Mouse (Mus musculus): Measurements from ENCODE around the gene Fahd1. TPM values are rescaled to one million over a fixed set of nuclear protein-coding genes. Genes with fewer than 3 reads are reported as not detected.

The Fahd1 gene
- polyA plus RNA-seq, 1 experiment from 2014 or later = 16.0 TPM

GRCm38 (mm10) chr17:24821351-24822280 lies 28.5 kb downstream of the Fahd1 start:
- no peak overlapping the region for H3K27ac ChIP-seq
- H3K9ac ChIP-seq = no peak overlapping the region
- no peaks in the 10 kb centered on the region for H3K4me1 ChIP-seq
- H3K4me2 ChIP-seq = no peak overlapping the region
- ATAC-seq = no peak
- no peaks in the 10 kb centered on the region for H3K36me3 ChIP-seq (ENCODE audit: poor library complexity, severe bottlenecking)
- WGBS = 60% methylated on average over 3 of the region's 3 CpGs
- H3K27me3 ChIP-seq = peaks cover 22% of the 10 kb centered on the region
- H3K9me3 ChIP-seq (replicated peaks) = no peaks in the 10 kb centered on the region
- H3K4me3 ChIP-seq = no peak overlapping the region

GRCm38 (mm10) chr17:24819469-24819868 lies 30.7 kb downstream of the Fahd1 start:
- Histone ChIP-seq H3K36me3 (ENCODE audit: poor library complexity, severe bottlenecking) (no peaks in the 10 kb centered on the region), H3K4me2 (no peak overlapping the region), H3K27me3 (peaks cover 13% of the 10 kb centered on the region), H3K4me1 (no peaks in the 10 kb centered on the region), H3K4me3 (no peak overlapping the region), H3K9ac (no peak overlapping the region), H3K9me3 (replicated peaks) (no peaks in the 10 kb centered on the region), H3K27ac (no peak overlapping the region)
- ATAC-seq = no peak
- WGBS = 62% methylated on average over 2 of the region's 2 CpGs

DNA sequence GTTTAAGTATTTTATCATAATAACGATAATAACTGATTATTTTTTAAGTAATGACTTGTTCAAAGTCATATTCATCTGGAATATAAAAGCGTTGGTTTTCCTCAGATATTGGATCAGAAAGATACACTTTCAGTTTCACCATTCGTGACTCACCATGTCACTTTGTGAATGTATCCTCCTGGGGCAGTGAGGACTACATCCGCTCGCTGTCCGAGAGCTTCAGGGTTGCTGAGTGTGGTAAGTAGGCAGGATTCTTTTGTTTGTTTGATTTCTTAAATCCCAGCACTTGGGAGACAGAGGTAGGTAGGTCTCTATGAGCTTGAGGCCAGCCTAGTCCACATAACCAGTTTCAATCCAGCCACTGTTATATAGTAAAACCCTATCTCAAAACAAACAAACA lies 32.0 kb downstream of the Fahd1 start:
- Histone ChIP-seq H3K27ac (no peak overlapping the region), H3K4me1 (no peaks in the 10 kb centered on the region), H3K9me3 (replicated peaks) (no peaks in the 10 kb centered on the region), H3K4me3 (no peak overlapping the region), H3K27me3 (peaks cover 13% of the 10 kb centered on the region), H3K4me2 (no peak overlapping the region), H3K9ac (no peak overlapping the region), H3K36me3 (ENCODE audit: poor library complexity, severe bottlenecking) (no peaks in the 10 kb centered on the region)
- 51% methylated on average over 6 of the region's 6 CpGs for WGBS
- no peak for ATAC-seq

- no peaks in the 10 kb centered on the region for H3K4me1 ChIP-seq
- H3K4me2 ChIP-seq = no peak overlapping the region
- no peaks in the 10 kb centered on the region for H3K36me3 ChIP-seq (ENCODE audit: poor library complexity, severe bottlenecking)
- no peak overlapping the region for H3K27ac ChIP-seq
- no peaks in the 10 kb centered on the region for H3K9me3 ChIP-seq (replicated peaks)
- H3K4me3 ChIP-seq = no peak overlapping the region
- H3K27me3 ChIP-seq = peaks cover 13% of the 10 kb centered on the region
- WGBS = 45% methylated on average over 1 of the region's 1 CpGs
- ATAC-seq = no peak
- no peak overlapping the region for H3K9ac ChIP-seq
Measured at GRCm38 (mm10) chr17:24817503-24817902, 32.7 kb downstream of the Fahd1 start.

GRCm38 (mm10) chr17:24815256-24815655 lies 34.9 kb downstream of the Fahd1 start:
- H3K4me1 ChIP-seq = no peaks in the 10 kb centered on the region
- H3K9me3 ChIP-seq (replicated peaks) = no peaks in the 10 kb centered on the region
- no peak overlapping the region for H3K27ac ChIP-seq
- no peak overlapping the region for H3K9ac ChIP-seq
- no peaks in the 10 kb centered on the region for H3K36me3 ChIP-seq (ENCODE audit: poor library complexity, severe bottlenecking)
- 80% methylated on average over 5 of the region's 5 CpGs for WGBS
- no peak for ATAC-seq
- peaks cover 9% of the 10 kb centered on the region; the same call in 1 of the 2 replicates for H3K27me3 ChIP-seq
- no peak overlapping the region for H3K4me3 ChIP-seq
- H3K4me2 ChIP-seq = no peak overlapping the region

GRCm38 (mm10) chr17:24812215-24812614 lies 37.9 kb downstream of the Fahd1 start:
- 37% methylated on average over 2 of the region's 2 CpGs for WGBS
- no peaks in the 10 kb centered on the region for H3K4me1 ChIP-seq
- no peaks in the 10 kb centered on the region for H3K9me3 ChIP-seq (replicated peaks)
- H3K9ac ChIP-seq = no peak overlapping the region
- peaks cover 24% of the 10 kb centered on the region for H3K27me3 ChIP-seq
- no peak overlapping the region for H3K27ac ChIP-seq
- H3K36me3 ChIP-seq (ENCODE audit: poor library complexity, severe bottlenecking) = no peaks in the 10 kb centered on the region
- no peak overlapping the region for H3K4me3 ChIP-seq
- ATAC-seq = no peak
- H3K4me2 ChIP-seq = no peak overlapping the region

DNA sequence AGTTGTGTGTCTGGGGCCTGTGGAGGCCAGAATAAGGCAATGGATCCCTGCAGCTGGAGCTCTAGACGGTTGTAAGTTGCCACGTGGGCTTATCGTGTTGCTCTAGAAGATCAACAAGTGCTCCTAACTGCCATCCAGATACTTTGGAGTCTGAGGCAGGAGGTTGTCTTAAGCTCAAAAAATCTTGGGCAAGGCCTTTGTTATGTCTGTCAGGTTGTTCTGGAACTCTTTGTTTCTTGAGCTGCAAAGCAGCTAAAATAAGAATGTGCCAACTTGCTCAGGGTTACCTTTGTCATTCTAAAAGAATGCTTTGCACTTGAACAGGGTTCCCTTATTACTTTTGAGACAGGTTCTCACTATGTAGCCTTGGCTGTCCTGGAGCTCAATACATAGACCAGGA lies 39.0 kb downstream of the Fahd1 start:
- no peak overlapping the region for H3K27ac ChIP-seq
- H3K27me3 ChIP-seq = peaks cover 33% of the 10 kb centered on the region
- no peak overlapping the region for H3K4me2 ChIP-seq
- no peaks in the 10 kb centered on the region for H3K36me3 ChIP-seq (ENCODE audit: poor library complexity, severe bottlenecking)
- ATAC-seq = no peak
- 85% methylated on average over 3 of the region's 3 CpGs for WGBS
- H3K9ac ChIP-seq = no peak overlapping the region
- no peak overlapping the region for H3K4me3 ChIP-seq
- no peaks in the 10 kb centered on the region for H3K4me1 ChIP-seq
- no peaks in the 10 kb centered on the region for H3K9me3 ChIP-seq (replicated peaks)

GRCm38 (mm10) chr17:24803952-24804951 lies 45.9 kb downstream of the Fahd1 start, which contains the start of gene Meiob:
TSS of gene Meiob (plus strand) at chr17:24804289.
- H3K36me3 ChIP-seq (ENCODE audit: poor library complexity, severe bottlenecking) = no peaks in the 10 kb centered on the region
- no peaks in the 10 kb centered on the region for H3K9me3 ChIP-seq (replicated peaks)
- under 1% methylated on average over 64 of the region's 71 CpGs for WGBS
- peak; percentile 66 for ATAC-seq
- peaks cover 10% of the 10 kb centered on the region; the same call in 1 of the 2 replicates for H3K4me1 ChIP-seq
- peaks cover 58% of the 10 kb centered on the region for H3K27me3 ChIP-seq
- peak within 1 kb of the TSS; percentile 70 for H3K9ac ChIP-seq
- H3K4me2 ChIP-seq = peak within 1 kb of the TSS; percentile 81
- no peak within 1 kb of the TSS for H3K27ac ChIP-seq
- H3K4me3 ChIP-seq = peak within 1 kb of the TSS; percentile 61

DNA sequence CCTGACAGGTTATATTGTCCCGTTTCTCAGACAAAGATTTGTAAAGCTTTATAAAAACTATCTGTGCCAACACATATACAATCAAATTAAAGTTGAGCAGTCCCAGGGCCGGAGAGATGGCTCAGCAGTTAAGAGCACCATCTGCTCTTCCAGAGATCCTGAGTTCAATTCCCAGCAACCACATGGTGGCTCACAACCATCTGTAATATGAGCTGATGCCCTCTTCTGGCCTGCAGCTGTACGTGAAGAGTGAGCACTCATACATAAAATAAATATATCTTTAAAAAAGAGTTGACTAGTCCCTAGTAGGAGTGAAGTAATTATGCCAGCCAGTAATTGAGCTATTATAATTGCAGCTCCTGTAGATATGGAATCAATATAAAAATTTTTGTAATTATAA lies 49.6 kb downstream of the Fahd1 start:
- 55% methylated on average over 3 of the region's 3 CpGs for WGBS

DNA sequence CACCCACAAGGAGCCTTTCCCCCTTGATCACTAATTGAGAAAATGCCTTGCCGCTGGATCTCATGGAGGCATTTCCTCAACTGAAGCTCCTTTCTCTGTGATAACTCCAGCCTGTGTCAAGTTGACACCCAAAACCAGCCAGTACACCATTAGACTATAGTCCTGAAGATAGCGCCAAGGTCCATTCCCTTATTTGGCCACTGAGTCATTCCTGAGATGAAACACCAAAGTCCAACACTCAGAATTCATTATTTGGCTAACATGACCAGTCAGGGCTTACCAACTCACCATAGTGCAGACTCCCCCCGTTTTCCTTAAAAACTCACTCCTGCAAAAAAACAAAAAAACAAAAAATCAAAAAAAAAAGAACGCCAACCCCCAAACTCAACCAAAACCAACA lies 50.7 kb downstream of the Fahd1 start:
- H3K9ac ChIP-seq = no peak overlapping the region
- 88% methylated on average over 4 of the region's 4 CpGs for WGBS
- no peaks in the 10 kb centered on the region for H3K9me3 ChIP-seq (replicated peaks)
- peaks cover 26% of the 10 kb centered on the region for H3K27me3 ChIP-seq
- H3K4me1 ChIP-seq = peaks cover 8% of the 10 kb centered on the region; the same call in 1 of the 2 replicates
- no peak for ATAC-seq
- H3K4me3 ChIP-seq = no peak overlapping the region
- no peaks in the 10 kb centered on the region for H3K36me3 ChIP-seq (ENCODE audit: poor library complexity, severe bottlenecking)
- no peak overlapping the region for H3K27ac ChIP-seq
- H3K4me2 ChIP-seq = no peak overlapping the region

More for the DNA sequence above, 49.6 kb downstream of the Fahd1 start:
- peaks cover 10% of the 10 kb centered on the region; the same call in 1 of the 2 replicates for H3K4me1 ChIP-seq
- H3K27me3 ChIP-seq = peaks cover 36% of the 10 kb centered on the region
- H3K27ac ChIP-seq = no peak overlapping the region
- no peak for ATAC-seq
- H3K9me3 ChIP-seq (replicated peaks) = no peaks in the 10 kb centered on the region
- no peaks in the 10 kb centered on the region for H3K36me3 ChIP-seq (ENCODE audit: poor library complexity, severe bottlenecking)
- H3K4me3 ChIP-seq = no peak overlapping the region
- H3K9ac ChIP-seq = no peak overlapping the region
- no peak overlapping the region for H3K4me2 ChIP-seq
